10 mouse cellular contexts compared by ENCODE assay signal in genomic region chr15:80098809-80099208, GRCm38 (mm10). TPM values are rescaled to one million over a fixed set of nuclear protein-coding genes. Genes with fewer than 3 reads are reported as not detected.
DNase-seq lines count a peak whose midpoint lies in the region; ATAC-seq and TF ChIP-seq lines count a peak whose summit lies in the region.
"Had no signal": no experiment of that assay in that cellular context is flagged by ENCODE, and none has a peak within 500 bp of the region (broad histone marks: within the 10 kb centered on the region; RNA-seq: fewer than 3 reads in every experiment).

No protein-coding gene starts in this region.

- no peak for TF ChIP-seq EP300 in liver, postnatal 0 days (IDR thresholded peaks at IDR 0.05; ENCODE audit: low read depth)

- H3K27ac ChIP-seq in cerebellum, adult 2 months (ENCODE audit: insufficient read depth, low read length) = peak overlapping the region; percentile 90
- peak overlapping the region; percentile 95 for H3K27ac ChIP-seq in liver, postnatal 0 days (ENCODE audit: low read depth)

- 13% methylated on average over 9 of the region's 9 CpGs for WGBS in cerebellum, adult 2 months
- 37% methylated on average over 9 of the region's 9 CpGs for WGBS in liver, postnatal 0 days (ENCODE audit: insufficient replicate concordance)

- H3K4me3 ChIP-seq in cerebellum, adult 2 months (replicated peaks; ENCODE audit: insufficient read depth, low read depth, low read length) = peak overlapping the region; percentile 33
- peak overlapping the region; percentile 38 for H3K4me3 ChIP-seq in liver, postnatal 0 days (ENCODE audit: low read depth, low read length)

- H3K9me3 ChIP-seq in liver, postnatal 0 days (ENCODE audit: low read length) = no peaks in the 10 kb centered on the region

- H3K4me2 ChIP-seq in liver, postnatal 0 days (ENCODE audit: low read depth, low read length) = peak overlapping the region; percentile 71

- H3K27me3 ChIP-seq in cerebellum, adult 2 months (ENCODE audit: control insufficient read depth, insufficient read depth, low read length) = no peaks in the 10 kb centered on the region
- H3K27me3 ChIP-seq in liver, postnatal 0 days (ENCODE audit: insufficient read depth, low read length) = no peaks in the 10 kb centered on the region
- H3K27me3 ChIP-seq: CH12.LX had no signal

- no peak for TF ChIP-seq CTCF in cerebellum, adult 2 months (IDR thresholded peaks at IDR 0.05; ENCODE audit: borderline replicate concordance, insufficient read depth, low read depth, low read length)
- TF ChIP-seq CTCF in liver, postnatal 0 days (IDR thresholded peaks at IDR 0.05; ENCODE audit: low read depth) = no peak

- ATAC-seq in cerebellum, adult (ENCODE audit: insufficient number of reproducible peaks, low FRiP score, low TSS enrichment) = no peak
- no peak for ATAC-seq in liver, postnatal 0 days
- no peak for ATAC-seq in CD4-positive, CD25-positive, alpha-beta regulatory T cell, adult 4 months

- DNase-seq in cerebellum, adult 2 months = peak in 1 of 2 experiments; percentile 45
- DNase-seq in layer of hippocampus, adult 9-11 months = peak; percentile 85
- DNase-seq in layer of hippocampus, adult 9-10 months (ENCODE audit: low spot score) = no peak
- DNase-seq in adrenal gland, postnatal 36 days = peak; percentile 51 to 57
- DNase-seq in liver, postnatal 0 days = no peak
- DNase-seq in left cerebral cortex, postnatal 14 days (ENCODE audit: low spot score in 2 of 2) = no peak
- DNase-seq: kidney, postnatal 36 days had no signal

- H3K4me1 ChIP-seq in cerebellum, adult 2 months (ENCODE audit: control insufficient read depth, insufficient read depth, low read length) = peaks cover 86% of the 10 kb centered on the region
- peaks cover 19% of the 10 kb centered on the region for H3K4me1 ChIP-seq in liver, postnatal 0 days (ENCODE audit: insufficient read depth)

- intact Hi-C loops in left cerebral cortex, postnatal 14 days (cut with DNase I) = no loop called here

- TF ChIP-seq POLR2A in cerebellum, adult 2 months (IDR thresholded peaks at IDR 0.05; ENCODE audit: borderline replicate concordance, insufficient read depth, low read length) = no peak

- no peaks in the 10 kb centered on the region for H3K36me3 ChIP-seq in liver, postnatal 0 days (replicated peaks; ENCODE audit: insufficient read depth, low read length)

- peak overlapping the region; percentile 21 for H3K9ac ChIP-seq in liver, postnatal 0 days (replicated peaks)

RNA-seq across cellular contexts. Expression of gene Rpl3, which starts 7.1 kb away (rescaled TPM):
- 678 and 692 TPM in 2 replicates for polyA plus RNA-seq in cerebellum, adult 2 months (2012; rRNA removed)
- 100 to 1,000 TPM; 602 to 611 TPM for total RNA-seq in adrenal gland, postnatal 36 days (2021)
- 394 and 407 TPM in 2 replicates for polyA plus RNA-seq in liver, postnatal 0 days (2015; fragmentation: Nextera tagmentation; extraction: Ambion mirVana)
- 1,000 to 10,000 TPM; 3,782 to 4,433 TPM for polyA plus RNA-seq in CD4-positive, CD25-positive, alpha-beta regulatory T cell, adult 4 months (2017; shearing (Covaris generic))
- total RNA-seq in left cerebral cortex, postnatal 14 days (2021) = 100 to 1,000 TPM; 449 to 461 TPM

RNA-seq across cellular contexts. Expression of gene Syngr1, which starts 7.7 kb away (rescaled TPM):
- 448 and 455 TPM in 2 replicates for polyA plus RNA-seq in cerebellum, adult 2 months (2012; rRNA removed)
- total RNA-seq in adrenal gland, postnatal 36 days (2021) = 10 to 100 TPM; 28.0 to 31.5 TPM
- 10.3 and 10.4 TPM in 2 replicates for polyA plus RNA-seq in liver, postnatal 0 days (2015; fragmentation: Nextera tagmentation; extraction: Ambion mirVana)
- under 1 TPM; 0.86 to 0.94 TPM for polyA plus RNA-seq in CD4-positive, CD25-positive, alpha-beta regulatory T cell, adult 4 months (2017; shearing (Covaris generic))
- total RNA-seq in left cerebral cortex, postnatal 14 days (2021) = 100 to 1,000 TPM; 534 to 540 TPM

RNA-seq across cellular contexts. Expression of gene Tab1, which starts 34.1 kb away (rescaled TPM):
- 50.0 and 50.2 TPM in 2 replicates for polyA plus RNA-seq in cerebellum, adult 2 months (2012; rRNA removed)
- total RNA-seq in adrenal gland, postnatal 36 days (2021) = 10 to 100 TPM; 11.9 to 18.3 TPM
- polyA plus RNA-seq in liver, postnatal 0 days (2015; fragmentation: Nextera tagmentation; extraction: Ambion mirVana) = 7.0 and 7.5 TPM in 2 replicates
- 10 to 100 TPM; 12.0 to 39.6 TPM for polyA plus RNA-seq in CD4-positive, CD25-positive, alpha-beta regulatory T cell, adult 4 months (2017; shearing (Covaris generic))
- total RNA-seq in left cerebral cortex, postnatal 14 days (2021) = 10 to 100 TPM; 26.2 to 27.8 TPM

Comparison
In these comparisons a context has a peak if more than half of its experiments do, and no peak if none do; other contexts are left out.
1. DNase-seq: peak in layer of hippocampus, adult 9-11 months (single experiment) and adrenal gland, postnatal 36 days (2 of 2); none in layer of hippocampus, adult 9-10 months (single experiment), liver, postnatal 0 days (single experiment) and left cerebral cortex, postnatal 14 days (0 of 2).
2. RNA of gene Syngr1, which starts 7.7 kb away (polyA plus RNA-seq): 448 to 455 TPM in cerebellum, adult 2 months; 10.3 to 10.4 TPM in liver, postnatal 0 days and 0.86 to 0.94 TPM in CD4-positive, CD25-positive, alpha-beta regulatory T cell, adult 4 months; every median in the first group is over 10 times any median in the second.